Mouse (Mus musculus) T-helper 1 cell (primary cell): ENCODE data around the gene Ech1.

Source experiments
- in situ Hi-C: fragments of 300-600 bp; cut with MboI, MseI; formaldehyde crosslinking; loops from one replicate; pipeline ENCODE4 v1.15.1; 2025; ENCODE audit warnings: high pct_unique_total_duplicates

The Ech1 gene

GRCm38 (mm10) chr7:28859953-28860352, 34.9 kb downstream of the Ech1 start:
- in situ Hi-C loops = loop anchor here (10.0 kb wide), 1 partner anchor 65 kb away; no protein-coding TSS in a partner anchor

GRCm38 (mm10) chr7:28860898-28861297, 35.9 kb downstream of the Ech1 start:
- in situ Hi-C loops = loop anchor here (10.0 kb wide), 1 partner anchor 66 kb away; no protein-coding TSS in a partner anchor

- in situ Hi-C loops = loop anchor here (10.0 kb wide), 1 partner anchor 68 kb away; no protein-coding TSS in a partner anchor
Measured at GRCm38 (mm10) chr7:28862817-28863499, 37.9 kb downstream of the Ech1 start.

- in situ Hi-C loops = loop anchor here (10.0 kb wide), 1 partner anchor 69 kb away; no protein-coding TSS in a partner anchor
Measured at GRCm38 (mm10) chr7:28863540-28863939, 38.5 kb downstream of the Ech1 start, which contains the start of gene Lgals7. Gene Lgals7, plus strand, starts transcription at chr7:28863853.

- in situ Hi-C loops = loop anchor here (10.0 kb wide), 1 partner anchor 70 kb away; no protein-coding TSS in a partner anchor
Measured at GRCm38 (mm10) chr7:28864288-28864750, 39.3 kb downstream of the Ech1 start.

GRCm38 (mm10) chr7:28865481-28866300, 40.7 kb downstream of the Ech1 start:
- in situ Hi-C loops = loop anchor here (5.0 to 10.0 kb wide), 2 partner anchors 43 to 71 kb away; no protein-coding TSS in a partner anchor

GRCm38 (mm10) chr7:28866769-28867507, 41.9 kb downstream of the Ech1 start:
- in situ Hi-C loops = loop anchor here (5.0 to 10.0 kb wide), 2 partner anchors 45 to 72 kb away; no protein-coding TSS in a partner anchor

- in situ Hi-C loops = loop anchor here (5.0 to 10.0 kb wide), 2 partner anchors 45 to 73 kb away; no protein-coding TSS in a partner anchor
Measured at GRCm38 (mm10) chr7:28867508-28868340, 42.7 kb downstream of the Ech1 start.

GRCm38 (mm10) chr7:28870901-28871664, 46.1 kb downstream of the Ech1 start:
- in situ Hi-C loops = no loop called here

- in situ Hi-C loops = no loop called here
Measured at GRCm38 (mm10) chr7:28874565-28874964, 49.5 kb downstream of the Ech1 start.

GRCm38 (mm10) chr7:28876099-28876498, 51.1 kb downstream of the Ech1 start:
- in situ Hi-C loops = no loop called here

GRCm38 (mm10) chr7:28877155-28877554, 52.1 kb downstream of the Ech1 start:
- in situ Hi-C loops = no loop called here

- in situ Hi-C loops = no loop called here
Measured at GRCm38 (mm10) chr7:28877856-28878255, 52.8 kb downstream of the Ech1 start.

GRCm38 (mm10) chr7:28879606-28880005, 54.6 kb downstream of the Ech1 start:
- in situ Hi-C loops = no loop called here

GRCm38 (mm10) chr7:28880554-28880953, 55.5 kb downstream of the Ech1 start:
- in situ Hi-C loops = no loop called here

GRCm38 (mm10) chr7:28881199-28881598, 56.2 kb downstream of the Ech1 start, which contains the start of gene Capn12:
Gene Capn12, plus strand, starts transcription at chr7:28881422.
- in situ Hi-C loops = no loop called here
